Mouse (Mus musculus): Measurements from ENCODE around the gene Enkur.

- TF ChIP-seq CTCF (IDR thresholded peaks at IDR 0.05; ENCODE audit: low read depth) (no peak), EP300 (IDR thresholded peaks at IDR 0.05; ENCODE audit: low read depth) (no peak)
Observed at GRCm38 (mm10) chr2:21253644-21254043, 48.5 kb upstream of the Enkur start.

All from liver, embryonic 14.5 days (tissue).